Mouse (Mus musculus) lung, embryonic 14.5 days (tissue): ENCODE data around the gene Cpxm2. TPM values are rescaled to one million over a fixed set of nuclear protein-coding genes. Genes with fewer than 3 reads are reported as not detected.

Experiments used
- ATAC-seq: fragments of 200-750 bp; cut with Nextera tagmentation; 2 replicates; pipeline ENCODE4 v1.8.0; 2017; ENCODE audit warnings: mild to moderate bottlenecking, moderate TSS enrichment, moderate library complexity; ENCODE audit not compliant: insufficient read depth
- DNase-seq: peaks from one replicate; pipeline ENCODE4 v3.0.0-alpha.2; 2015
- H3K27ac ChIP-seq: fragments of 300-500 bp; sonication (generic); 2 replicates; pipeline ENCODE4 v1.5.1; 2014; ENCODE audit warnings: low read depth, mild to moderate bottlenecking, moderate library complexity
- H3K27me3 ChIP-seq: fragments of 300-500 bp; sonication (generic); 2 replicates; pipeline ENCODE4 v1.6.1; 2014; ENCODE audit warnings: low read length, control low read depth; ENCODE audit not compliant: insufficient read depth
- H3K36me3 ChIP-seq: fragments of 300-500 bp; sonication (generic); 2 replicates; pipeline ENCODE4 v1.6.1; 2014; ENCODE audit warnings: control low read depth; ENCODE audit not compliant: insufficient read depth
- H3K4me1 ChIP-seq: fragments of 300-500 bp; sonication (generic); 2 replicates; pipeline ENCODE4 v1.6.1; 2014; ENCODE audit warnings: antibody characterized with exemption, control low read depth; ENCODE audit not compliant: insufficient read depth
- H3K4me2 ChIP-seq: fragments of 300-500 bp; sonication (generic); 2 replicates; pipeline ENCODE4 v1.6.1; 2014; ENCODE audit warnings: mild to moderate bottlenecking
- H3K4me3 ChIP-seq: fragments of 300-500 bp; sonication (generic); 2 replicates; pipeline ENCODE4 v1.5.1; 2014; ENCODE audit warnings: low read depth, low read length
- H3K9ac ChIP-seq: fragments of 300-500 bp; sonication (generic); 2 replicates; pipeline ENCODE4 v1.6.1; 2014
- H3K9me3 ChIP-seq: fragments of 300-500 bp; sonication (generic); 2 replicates; pipeline ENCODE4 v1.6.1; 2016; ENCODE audit warnings: low read depth, low read length, control low read depth
- CTCF ChIP-seq: IDR thresholded peaks from 2 replicates; pipeline ENCODE4 v1.5.1; 2016; ENCODE audit warnings: antibody characterized with exemption, low read depth
- WGBS: fragments of 180-500 bp; shearing (Covaris S2); extraction: QIAGEN DNeasy Blood & Tissue Kit; methylation state at CpG from one replicate; pipeline ENCODE4 v1.1.7; 2014; 5-methylcytosine and 5-hydroxymethylcytosine counted together
- polyA plus RNA-seq: library from polyadenylated mRNA; unstranded; fragments of >200 nt; fragmentation: Nextera tagmentation; extraction: Ambion mirVana; gene quantifications from 2 replicates; pipeline ENCODE4 v1.2.1, GENCODE M21; 2014

Gene Cpxm2
- polyA plus RNA-seq, 1 experiment from 2014 or later, result 0.50 TPM

GRCm38 (mm10) chr7:132145227-132145800 is 9.2 kb downstream of the Cpxm2 start:
- ATAC-seq (no peak), DNase-seq (no peak)
- H3K9ac ChIP-seq, result no peak overlapping the region
- no peak overlapping the region for H3K4me2 ChIP-seq
- H3K27ac ChIP-seq, result no peak overlapping the region
- no peaks in the 10 kb centered on the region for H3K4me1 ChIP-seq
- H3K9me3 ChIP-seq, result no peaks in the 10 kb centered on the region
- WGBS, result 74% methylated on average over 15 of the region's 15 CpGs
- TF ChIP-seq CTCF, result no peak
- H3K4me3 ChIP-seq, result no peak overlapping the region
- no peaks in the 10 kb centered on the region for H3K36me3 ChIP-seq
- H3K27me3 ChIP-seq, result no peaks in the 10 kb centered on the region

DNA sequence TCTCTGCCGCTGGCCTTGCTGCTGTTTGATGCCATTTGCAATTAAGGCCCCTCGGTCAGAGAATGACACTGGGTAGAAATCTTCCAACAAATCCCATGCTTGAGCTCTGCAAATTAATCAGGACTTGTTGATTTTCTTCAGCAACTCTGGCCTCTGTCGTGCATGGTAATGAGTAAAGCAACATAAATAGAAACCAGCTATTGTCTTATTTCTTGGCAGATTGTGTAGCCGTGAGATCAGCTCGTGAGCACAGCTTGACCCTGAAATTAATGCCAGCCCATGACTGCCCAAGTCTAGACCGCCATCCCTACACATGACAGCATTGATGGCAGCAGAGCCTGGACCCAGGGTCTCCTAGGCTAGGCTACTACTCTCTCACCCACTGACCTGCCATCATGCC is 25.9 kb downstream of the Cpxm2 start:
- no peaks in the 10 kb centered on the region for H3K9me3 ChIP-seq
- no peak overlapping the region for H3K4me3 ChIP-seq

DNA sequence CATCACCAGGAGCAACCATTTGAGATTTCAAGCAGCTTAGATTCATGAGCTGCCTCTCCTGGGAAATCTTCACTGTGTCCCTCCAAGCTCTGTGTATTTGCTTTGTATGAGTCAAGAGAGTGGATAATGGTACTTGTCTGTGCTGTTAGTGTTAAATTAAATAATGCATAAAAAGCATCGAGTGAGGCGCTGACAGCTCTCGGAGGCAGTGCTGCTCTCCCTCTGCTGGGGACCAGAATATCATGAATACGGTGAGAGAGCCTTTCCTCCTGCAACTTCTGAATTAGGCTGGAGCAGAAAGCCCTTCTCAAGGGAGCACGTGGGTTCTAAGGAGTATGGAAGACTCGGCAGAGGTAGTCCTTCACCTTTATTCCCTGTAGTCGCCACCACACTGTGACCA is 29.6 kb downstream of the Cpxm2 start:
- Histone ChIP-seq H3K4me3 (no peak overlapping the region), H3K36me3 (no peaks in the 10 kb centered on the region), H3K9me3 (no peaks in the 10 kb centered on the region), H3K4me1 (no peaks in the 10 kb centered on the region), H3K9ac (no peak overlapping the region), H3K27me3 (no peaks in the 10 kb centered on the region), H3K27ac (no peak overlapping the region), H3K4me2 (no peak overlapping the region)
- ATAC-seq, result no peak
- no peak for TF ChIP-seq CTCF
- WGBS, result 50% methylated on average over 7 of the region's 7 CpGs
- DNase-seq, result no peak

More for the DNA sequence above, 25.9 kb downstream of the Cpxm2 start:
- no peak overlapping the region for H3K4me2 ChIP-seq
- no peaks in the 10 kb centered on the region for H3K4me1 ChIP-seq
- no peaks in the 10 kb centered on the region for H3K27me3 ChIP-seq
- 80% methylated on average over 6 of the region's 6 CpGs for WGBS
- no peak overlapping the region for H3K27ac ChIP-seq
- DNase-seq (no peak), ATAC-seq (no peak)
- TF ChIP-seq CTCF, result no peak
- H3K36me3 ChIP-seq, result no peaks in the 10 kb centered on the region
- H3K9ac ChIP-seq, result no peak overlapping the region

GRCm38 (mm10) chr7:132123211-132123610 is 31.3 kb downstream of the Cpxm2 start:
- no peak overlapping the region for H3K27ac ChIP-seq
- H3K4me1 ChIP-seq, result no peaks in the 10 kb centered on the region
- no peaks in the 10 kb centered on the region for H3K9me3 ChIP-seq
- 62% methylated on average over 7 of the region's 7 CpGs for WGBS
- no peak for ATAC-seq
- no peaks in the 10 kb centered on the region for H3K27me3 ChIP-seq
- H3K36me3 ChIP-seq, result no peaks in the 10 kb centered on the region
- H3K9ac ChIP-seq, result no peak overlapping the region
- H3K4me3 ChIP-seq, result no peak overlapping the region
- no peak for TF ChIP-seq CTCF
- H3K4me2 ChIP-seq, result no peak overlapping the region
- DNase-seq, result no peak

- H3K4me1 ChIP-seq, result no peaks in the 10 kb centered on the region
- no peaks in the 10 kb centered on the region for H3K36me3 ChIP-seq
- H3K27me3 ChIP-seq, result no peaks in the 10 kb centered on the region
- no peak for TF ChIP-seq CTCF
- no peak overlapping the region for H3K9ac ChIP-seq
- no peak for ATAC-seq
- WGBS, result 75% methylated on average over 4 of the region's 4 CpGs
- H3K4me2 ChIP-seq, result no peak overlapping the region
- H3K4me3 ChIP-seq, result no peak overlapping the region
- H3K9me3 ChIP-seq, result no peaks in the 10 kb centered on the region
- H3K27ac ChIP-seq, result no peak overlapping the region
- no peak for DNase-seq
These were observed 34.7 kb downstream of the Cpxm2 start for GRCm38 (mm10) chr7:132119817-132120216.

DNA sequence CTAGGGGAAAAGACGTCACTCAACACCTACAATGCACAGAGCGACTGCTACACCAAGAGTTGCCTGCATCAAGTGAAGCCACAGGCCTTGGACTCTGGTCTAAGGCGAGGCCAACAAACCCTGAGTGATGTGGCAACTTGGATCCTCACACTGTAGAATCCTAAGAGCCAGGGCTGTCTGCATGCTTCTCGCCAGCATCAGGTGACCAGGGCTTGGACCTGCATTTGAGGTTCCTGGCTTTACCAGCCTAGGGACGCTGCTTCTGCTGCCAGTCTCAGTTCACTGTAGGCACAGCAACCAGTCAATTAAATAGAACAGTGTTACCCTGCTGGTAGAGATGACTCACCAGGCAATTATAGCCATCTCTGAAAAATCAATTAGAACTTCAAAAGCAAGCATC is 42.8 kb downstream of the Cpxm2 start:
- WGBS, result 75% methylated on average over 5 of the region's 5 CpGs
- TF ChIP-seq CTCF, result no peak
- no peak for ATAC-seq

DNA sequence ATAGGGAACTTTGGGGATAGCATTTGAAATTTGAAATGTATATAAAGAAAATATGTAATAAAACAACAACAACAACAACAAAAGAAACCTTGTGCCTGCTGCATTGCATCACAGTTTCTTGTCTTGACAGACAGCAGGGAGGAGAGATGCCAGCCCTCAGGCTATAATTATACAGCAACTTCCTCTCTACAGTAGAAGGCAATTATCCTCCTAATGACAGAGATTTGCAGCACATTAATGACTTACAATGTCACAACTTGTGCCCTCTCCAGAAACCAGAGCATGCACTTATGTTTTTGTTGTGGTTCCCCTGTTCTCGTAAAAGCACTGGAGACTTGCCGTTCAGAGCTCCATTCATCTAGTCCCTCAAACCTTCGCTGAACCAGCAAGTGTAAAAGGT is 44.2 kb downstream of the Cpxm2 start:
- no peak overlapping the region for H3K27ac ChIP-seq
- H3K27me3 ChIP-seq, result no peaks in the 10 kb centered on the region
- H3K4me1 ChIP-seq, result no peaks in the 10 kb centered on the region
- no peak overlapping the region for H3K9ac ChIP-seq
- H3K9me3 ChIP-seq, result no peaks in the 10 kb centered on the region
- ATAC-seq (no peak), DNase-seq (no peak)
- no peak overlapping the region for H3K4me3 ChIP-seq
- WGBS, result 78% methylated on average over 3 of the region's 3 CpGs
- no peak overlapping the region for H3K4me2 ChIP-seq
- H3K36me3 ChIP-seq, result no peaks in the 10 kb centered on the region
- no peak for TF ChIP-seq CTCF

More for the DNA sequence above, 42.8 kb downstream of the Cpxm2 start:
- no peak for DNase-seq
- no peaks in the 10 kb centered on the region for H3K27me3 ChIP-seq
- H3K9me3 ChIP-seq, result no peaks in the 10 kb centered on the region
- H3K4me3 ChIP-seq, result no peak overlapping the region
- no peak overlapping the region for H3K9ac ChIP-seq
- no peaks in the 10 kb centered on the region for H3K36me3 ChIP-seq
- no peak overlapping the region for H3K4me2 ChIP-seq
- H3K4me1 ChIP-seq, result no peaks in the 10 kb centered on the region
- no peak overlapping the region for H3K27ac ChIP-seq

DNA sequence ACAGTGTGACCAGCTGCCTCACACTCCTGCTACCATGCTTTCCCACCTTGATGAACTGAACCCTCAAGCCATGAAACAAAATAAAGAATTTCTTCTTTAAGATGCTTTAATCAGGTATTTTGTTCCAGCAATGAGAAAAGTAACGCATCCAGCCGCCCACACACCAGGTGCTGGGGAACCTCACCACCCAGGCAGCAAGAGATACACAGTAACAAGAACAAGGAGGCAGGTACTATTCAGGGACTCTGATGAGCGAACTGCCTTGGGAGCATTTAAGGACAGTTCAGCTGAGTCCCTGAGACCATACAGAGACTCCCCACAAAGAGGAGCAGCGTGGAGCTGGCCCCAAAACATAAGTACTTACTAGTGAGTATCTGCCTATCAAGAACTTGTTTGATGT is 47.6 kb downstream of the Cpxm2 start:
- Histone ChIP-seq H3K4me3 (no peak overlapping the region), H3K9ac (no peak overlapping the region), H3K27ac (no peak overlapping the region), H3K4me2 (no peak overlapping the region), H3K27me3 (no peaks in the 10 kb centered on the region), H3K4me1 (no peaks in the 10 kb centered on the region), H3K36me3 (no peaks in the 10 kb centered on the region), H3K9me3 (no peaks in the 10 kb centered on the region)
- 64% methylated on average over 4 of the region's 4 CpGs for WGBS
- TF ChIP-seq CTCF, result no peak
- ATAC-seq, result no peak
- DNase-seq, result no peak
